Mouse (Mus musculus) liver, postnatal 0 days (tissue): ENCODE measurements around the gene Trp53tg5.

Experiments used
- CTCF ChIP-seq: sonication (generic); IDR thresholded peaks from 2 replicates; pipeline ENCODE4 v1.5.1; 2016; ENCODE audit warnings: antibody characterized with exemption, low read depth
- EP300 ChIP-seq: IDR thresholded peaks from 2 replicates; pipeline ENCODE4 v1.6.1; 2016; ENCODE audit warnings: antibody characterized with exemption, low read depth, mild to moderate bottlenecking

GRCm38 (mm10) chr2:164442315-164443050 lies 31.0 kb downstream of the Trp53tg5 start:
- no peak for TF ChIP-seq CTCF
- no peak for TF ChIP-seq EP300
